ENCODE assay signal across 17 mouse cellular contexts in the genomic region with DNA sequence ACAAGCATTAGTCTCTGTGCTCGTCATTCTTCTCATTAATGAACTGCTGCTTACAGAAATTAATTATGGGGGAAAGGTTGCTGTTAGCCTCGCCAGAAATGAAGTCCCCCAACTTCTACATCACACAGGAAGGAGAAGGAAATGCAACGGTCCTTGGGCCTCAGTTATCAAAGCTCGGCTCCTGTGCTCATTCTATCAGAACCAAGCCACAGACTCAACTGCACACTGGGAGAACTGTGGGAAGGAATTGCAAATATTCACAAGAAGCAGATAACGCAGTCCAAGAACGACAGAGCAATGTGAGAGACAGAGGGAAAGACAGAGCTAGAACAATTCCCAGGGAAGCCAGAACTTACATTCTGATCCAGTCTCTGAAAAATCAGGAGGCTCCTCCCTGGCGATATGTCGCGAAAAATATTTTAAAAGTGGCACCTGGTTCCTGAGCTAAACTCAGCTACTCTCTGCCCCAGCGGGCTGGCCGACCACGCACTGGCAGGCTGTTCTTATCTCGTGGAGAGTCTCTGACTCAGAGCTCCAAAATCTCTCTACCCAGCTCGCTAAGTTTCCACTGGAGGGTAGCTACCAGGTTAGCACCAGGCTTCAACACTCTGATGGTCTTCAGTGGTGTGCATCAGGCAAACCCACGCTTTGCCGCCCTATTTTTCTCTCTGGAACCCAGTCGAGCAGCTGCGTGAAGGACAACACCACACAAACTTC.
A peak's percentile ranks its signal among the peaks of the same experiment; 100 is the strongest.
DNase-seq lines count a peak whose midpoint lies in the region; ATAC-seq lines count a peak whose summit lies in the region.
"Had no signal": no experiment of that assay in that cellular context is flagged by ENCODE, and none has a peak within 500 bp of the region (broad histone marks: within the 10 kb centered on the region; RNA-seq: fewer than 3 reads in every experiment).

No protein-coding gene starts in this region.

- no peak for ATAC-seq in heart, embryonic 12.5 days (ENCODE audit: insufficient number of reproducible peaks, low FRiP score)
- ATAC-seq: forebrain, embryonic 14.5 days; intestine, embryonic 15.5 days had no signal

- no peaks in the 10 kb centered on the region for H3K9me3 ChIP-seq in heart, embryonic 12.5 days (replicated peaks)
- H3K9me3 ChIP-seq: intestine, embryonic 15.5 days had no signal

- 0 out of 2 replicates have a peak, but pooled peaks cover 8% of the 10 kb centered on the region for H3K4me1 ChIP-seq in heart, embryonic 12.5 days (replicated peaks)
- H3K4me1 ChIP-seq: intestine, embryonic 15.5 days had no signal

- intact Hi-C loops in heart, postnatal 10 days (cut with DNase I): no loop called here
- intact Hi-C loops in left cerebral cortex, postnatal 10 days (cut with DNase I): no loop called here

- H3K9ac ChIP-seq in heart, embryonic 12.5 days: no peak overlapping the region
- H3K9ac ChIP-seq: hindbrain, embryonic 14.5 days; intestine, embryonic 15.5 days had no signal

- peak overlapping the region; percentile 51 for H3K4me2 ChIP-seq in heart, embryonic 12.5 days
- H3K4me2 ChIP-seq: hindbrain, embryonic 14.5 days; intestine, embryonic 15.5 days had no signal

- no peaks in the 10 kb centered on the region for H3K36me3 ChIP-seq in heart, embryonic 12.5 days
- H3K36me3 ChIP-seq: intestine, embryonic 15.5 days had no signal

- no peak for DNase-seq in heart, postnatal 10 days
- peak; percentile 10 to 14 for DNase-seq in left cerebral cortex, adult 18-20 months (ENCODE audit: low spot score in 2 of 2)
- DNase-seq in left cerebral cortex, postnatal 10 days (ENCODE audit: extremely low spot score in 1 of 2, low spot score in 2 of 2): no peak
- DNase-seq in R1 (ENCODE audit: low read depth, low spot score): peak; percentile 3
- DNase-seq in yolk sac, embryonic 10.5 days (ENCODE audit: low spot score): peak; percentile 1
- no peak for DNase-seq in urinary bladder, adult 2 months (ENCODE audit: low spot score)
- DNase-seq: B cell, adult 2 months; cerebellum, adult 11 months; cerebellum, postnatal 14 days; layer of hippocampus, postnatal 36 days; left cerebral cortex, postnatal 4 days; spleen, adult 18-20 months; thymus, postnatal 25 days had no signal

- peak overlapping the region; percentile 10; the same call in 1 of the 2 replicates for H3K4me3 ChIP-seq in heart, embryonic 12.5 days
- H3K4me3 ChIP-seq: intestine, embryonic 15.5 days had no signal

- H3K27ac ChIP-seq in heart, embryonic 12.5 days (ENCODE audit: poor library complexity, severe bottlenecking): no peak overlapping the region
- H3K27ac ChIP-seq: hindbrain, embryonic 14.5 days; intestine, embryonic 15.5 days had no signal

- WGBS in heart, embryonic 12.5 days: 41% methylated on average over 18 of the region's 18 CpGs

- H3K27me3 ChIP-seq in heart, embryonic 12.5 days (replicated peaks): no peaks in the 10 kb centered on the region
- H3K27me3 ChIP-seq: intestine, embryonic 15.5 days had no signal

Comparison
In these comparisons a context has a peak if more than half of its experiments do, and no peak if none do; other contexts are left out.
1. DNase-seq: peak in left cerebral cortex, adult 18-20 months (2 of 2), R1 (single experiment) and yolk sac, embryonic 10.5 days (single experiment); none in heart, postnatal 10 days (0 of 2), left cerebral cortex, postnatal 10 days (0 of 2) and urinary bladder, adult 2 months (single experiment).